Mouse (Mus musculus) naive thymus-derived CD4-positive, alpha-beta T cell, adult 2 months (primary cell): ENCODE measurements around the gene Steap2.

Source experiments
- DNase-seq: peaks from one replicate; pipeline ENCODE4 v3.0.0-alpha.2; 2011; ENCODE audit warnings: low read depth

Steap2 gene

DNA sequence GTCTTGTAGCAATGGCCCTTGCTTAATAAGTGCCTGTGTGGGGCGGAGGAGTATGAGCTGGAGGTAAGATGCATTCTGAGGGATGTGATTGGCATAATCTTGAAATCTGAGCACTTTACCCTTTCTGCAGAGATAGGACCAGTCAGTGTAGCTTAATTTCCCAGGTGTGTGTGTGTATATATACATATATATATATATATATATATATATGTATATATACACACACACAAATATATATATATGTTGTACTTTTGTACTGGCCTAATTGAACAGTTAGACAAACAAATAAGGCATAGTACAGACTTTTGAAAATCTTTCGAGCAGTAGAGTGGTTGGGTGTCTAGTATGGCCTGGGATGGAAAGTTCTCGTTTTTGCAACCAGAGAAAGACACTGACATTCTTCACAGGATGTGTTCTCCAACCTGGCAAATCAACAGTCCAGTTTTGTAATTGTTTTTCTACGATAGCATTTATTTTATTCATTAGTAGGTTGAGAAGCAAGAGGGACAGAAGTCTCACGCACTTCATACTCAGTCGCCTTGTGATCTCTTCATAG is 29.9 kb downstream of the Steap2 start:
- no peak for DNase-seq

DNA sequence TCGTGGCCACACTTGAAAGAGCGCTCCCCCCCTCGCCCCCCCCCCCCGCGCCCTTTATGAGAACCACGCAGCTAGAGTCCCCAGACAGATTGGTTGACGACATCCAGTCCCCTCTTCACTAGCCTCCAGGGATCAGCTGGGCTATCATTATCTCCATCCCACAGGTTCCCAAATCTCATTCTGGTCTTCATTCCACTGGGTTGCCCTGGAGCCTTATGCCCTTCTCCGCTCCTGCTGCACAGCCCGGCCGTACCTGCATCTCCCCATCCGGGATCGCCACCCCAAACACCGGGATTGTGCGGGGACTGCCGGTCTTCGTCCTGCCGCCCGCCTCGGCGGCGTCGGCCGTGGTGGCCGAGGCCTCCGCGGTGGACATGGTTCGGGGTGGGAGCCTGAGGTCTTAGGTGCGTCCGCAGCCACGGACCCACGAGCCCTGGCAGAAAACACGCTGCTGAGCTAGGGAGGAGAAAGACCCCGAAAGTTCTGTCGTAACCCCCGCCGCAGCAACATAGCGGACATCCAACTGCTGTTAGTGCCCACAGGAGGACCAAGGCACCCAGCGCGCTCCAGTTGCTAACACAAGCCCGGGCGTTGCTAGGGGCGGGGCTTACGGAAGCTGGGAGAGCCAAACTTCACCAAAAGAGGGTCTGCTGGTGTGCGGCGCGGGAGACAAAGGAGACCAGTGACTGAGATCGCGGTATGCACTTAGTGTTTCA is 30.6 kb downstream of the Steap2 start, which contains the start of gene Cfap69:
TSS of gene Cfap69 (minus strand) at position 585 of the 716 bp plus-strand sequence.
- no peak for DNase-seq

DNA sequence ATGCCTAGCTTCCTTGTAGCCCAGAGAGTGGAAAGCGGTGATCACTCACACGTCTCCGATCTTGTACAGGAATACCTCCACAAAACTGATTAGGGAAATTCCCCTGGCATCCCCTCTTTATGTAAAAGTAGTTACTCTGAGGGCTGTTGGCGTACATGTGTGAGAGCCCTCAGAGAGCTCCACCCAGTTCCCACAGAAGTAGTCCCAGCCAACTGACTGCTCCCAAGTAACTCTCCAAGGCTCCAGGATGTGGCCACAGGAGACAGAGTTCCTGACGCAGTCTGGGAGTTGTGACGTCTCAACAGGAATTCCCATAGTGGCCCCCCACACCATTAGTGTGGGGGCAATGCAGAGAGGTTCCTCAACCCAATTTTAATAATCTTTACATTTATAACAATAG is 31.3 kb downstream of the Steap2 start:
- DNase-seq = no peak

DNA sequence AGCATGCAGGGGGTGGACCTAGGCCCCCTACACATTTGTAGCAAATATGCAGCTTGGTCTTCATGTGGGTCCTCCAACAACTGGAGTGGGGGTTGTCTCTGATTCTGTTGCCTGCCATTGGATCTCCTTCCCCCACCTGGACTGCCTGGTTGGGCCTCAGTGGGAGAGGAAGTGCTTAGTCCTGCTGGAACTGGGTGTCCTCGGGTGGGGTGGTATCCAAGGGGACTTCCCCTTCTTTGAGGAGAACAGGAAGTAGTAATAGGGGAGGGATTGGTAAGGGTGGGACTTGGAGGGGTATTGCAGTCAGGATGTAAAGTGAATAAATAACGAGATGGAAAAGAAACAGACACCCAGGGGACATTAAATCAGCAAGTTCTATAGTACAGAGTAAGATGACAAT is 35.7 kb downstream of the Steap2 start:
- DNase-seq = no peak

DNA sequence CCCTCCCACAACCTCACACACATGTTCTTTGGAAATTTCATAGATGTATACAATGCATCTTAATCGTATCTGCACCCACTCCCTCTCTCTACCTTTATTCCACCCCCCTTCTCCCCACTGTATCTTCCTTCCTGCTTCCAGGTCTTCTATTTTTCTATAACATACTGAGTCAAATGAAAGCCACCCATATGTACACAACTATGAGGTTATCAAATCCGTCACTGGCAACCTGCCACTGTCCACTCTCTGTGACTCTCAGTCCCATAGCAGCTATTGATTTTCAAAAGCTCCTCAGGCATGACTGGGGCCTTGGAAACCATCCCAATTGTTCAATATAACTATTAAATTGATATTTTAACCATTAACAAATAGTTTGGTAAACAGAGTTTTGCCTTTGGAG is 36.4 kb downstream of the Steap2 start:
- no peak for DNase-seq

DNA sequence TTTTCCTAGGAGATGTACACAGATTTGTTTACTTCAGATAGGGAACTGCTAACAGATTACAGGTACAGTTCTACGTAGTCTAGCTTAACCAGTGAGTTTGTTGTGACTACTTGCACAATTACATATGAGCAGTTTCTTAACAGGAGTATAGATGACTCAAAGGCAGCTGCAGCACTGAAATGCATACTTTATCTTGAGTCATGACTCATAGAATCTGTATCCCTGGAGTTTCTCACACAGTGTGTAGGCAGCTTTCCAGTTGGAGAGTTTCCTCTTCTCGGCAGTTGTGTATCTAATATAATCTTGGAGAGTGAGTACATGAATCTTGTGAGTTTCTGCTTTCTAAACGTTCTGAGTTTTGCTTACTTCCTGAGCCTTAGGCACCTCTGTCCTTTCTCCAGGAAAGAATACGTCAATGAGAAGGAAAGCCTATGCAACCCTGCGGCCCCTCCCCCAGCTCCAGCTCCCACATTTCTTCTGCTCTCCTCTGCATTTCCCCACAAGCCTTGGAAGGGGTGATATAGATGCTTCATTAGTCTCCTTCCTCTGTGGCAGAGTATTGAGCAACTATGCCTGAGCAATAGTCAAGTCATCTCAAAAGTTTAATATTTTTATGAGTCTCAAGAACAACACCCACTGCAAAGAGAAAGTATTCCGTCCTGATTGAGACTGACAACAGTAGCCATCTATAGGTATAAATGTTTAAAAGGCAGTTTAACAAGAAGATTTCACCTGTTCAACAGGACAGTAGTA is 45.4 kb downstream of the Steap2 start:
- no peak for DNase-seq

DNA sequence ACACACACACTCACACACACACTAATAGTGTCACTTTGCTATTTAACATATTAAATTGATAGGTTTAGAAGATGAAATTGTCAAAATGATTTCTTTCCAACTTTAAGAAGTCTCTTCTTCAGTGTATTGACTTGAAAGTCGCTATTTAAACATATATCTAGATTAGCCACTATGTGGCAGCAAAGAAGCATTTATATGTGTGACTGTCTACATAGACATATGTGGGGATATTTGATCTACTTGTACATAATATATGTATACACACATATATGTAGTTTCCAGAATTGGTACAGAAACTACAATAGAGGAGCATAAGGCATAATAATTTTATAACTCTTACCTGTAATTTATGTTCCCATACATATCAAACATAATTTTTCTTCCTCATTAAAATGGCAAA is 48.2 kb downstream of the Steap2 start:
- no peak for DNase-seq

DNA sequence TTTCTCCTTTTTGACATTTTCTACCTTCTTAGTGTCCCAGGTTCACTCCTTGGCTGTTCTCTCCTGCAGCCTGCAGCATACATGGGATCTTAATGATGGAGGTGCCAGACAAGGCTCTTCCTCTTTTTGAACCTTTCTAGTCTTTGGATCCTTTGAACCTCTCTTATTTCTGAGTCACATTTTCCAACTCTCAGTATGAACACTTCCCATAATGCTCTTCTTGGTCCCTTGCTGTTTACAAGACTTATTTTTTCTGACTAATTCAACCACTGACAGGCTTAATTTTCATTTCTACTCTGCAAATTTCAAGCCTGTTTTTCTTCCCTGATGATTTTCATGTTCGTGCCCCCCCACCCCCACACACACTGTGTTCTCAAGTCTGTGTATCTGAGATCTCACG is 55.9 kb downstream of the Steap2 start:
- no peak for DNase-seq

DNA sequence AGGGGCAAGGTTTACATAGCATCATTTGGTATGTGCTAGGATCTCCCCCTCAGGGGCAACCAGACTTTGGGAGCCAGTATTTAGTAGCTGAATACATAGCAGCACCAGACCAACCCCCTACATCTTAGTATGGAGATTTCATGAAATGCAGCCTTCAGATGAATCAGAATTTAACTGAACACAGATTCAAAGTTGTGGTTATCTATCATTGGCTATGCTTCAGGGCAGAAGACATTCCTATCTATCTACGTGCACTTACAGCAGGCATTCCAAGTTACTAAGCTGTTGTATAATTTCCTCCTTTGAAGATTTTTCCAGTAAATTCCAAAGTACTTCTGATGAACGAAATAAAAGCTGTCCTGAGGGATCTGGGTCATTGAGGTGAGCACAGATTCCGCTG is 68.9 kb downstream of the Steap2 start:
- DNase-seq = no peak

- no peak for DNase-seq
Measured at GRCm38 (mm10) chr5:5618329-5618728, 76.0 kb downstream of the Steap2 start.
